Mouse (Mus musculus) c-Kit-positive CD71-positive TER-119-positive erythroid progenitor cells, embryonic 14.5 days (primary cell): ENCODE results near the gene Ikzf1.

Source experiments
- DNase-seq: peaks from one replicate; pipeline ENCODE4 v3.0.0-alpha.2; 2013; ENCODE audit warnings: low spot score

The Ikzf1 gene

DNA sequence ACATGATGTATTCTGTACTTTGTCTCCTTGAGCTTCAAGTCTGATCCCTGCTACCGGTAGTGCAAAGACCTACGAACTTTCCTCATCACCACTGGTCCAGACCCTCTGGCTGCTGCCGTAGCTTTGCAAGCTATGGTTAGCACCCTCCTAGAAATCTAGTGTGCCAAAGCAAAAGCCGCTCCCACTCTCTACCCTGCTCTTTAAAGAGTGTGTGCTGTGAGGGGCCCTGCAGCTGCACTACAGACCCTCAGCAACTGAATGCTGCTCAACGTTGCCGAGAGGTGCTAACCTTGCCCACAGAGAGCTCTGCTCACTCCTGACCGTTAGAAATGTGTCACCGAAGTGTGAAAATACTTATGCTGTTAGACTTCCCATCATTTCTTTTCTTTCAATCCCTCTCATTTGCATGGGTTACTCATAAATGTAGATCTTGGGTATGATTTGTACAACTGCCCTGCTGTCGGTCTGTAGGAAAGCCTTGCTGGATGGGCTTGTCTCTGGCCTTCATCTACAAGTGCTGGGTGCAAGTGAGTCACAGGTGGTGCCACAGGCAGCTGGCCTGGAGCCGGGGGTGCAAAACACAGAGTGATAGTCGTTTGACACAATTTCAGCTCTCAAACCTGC, 40.6 kb downstream of the Ikzf1 start:
- no peak for DNase-seq

- DNase-seq: no peak
These were observed 41.2 kb downstream of the Ikzf1 start for GRCm38 (mm10) chr11:11725876-11726525.

GRCm38 (mm10) chr11:11726807-11727276, 42.0 kb downstream of the Ikzf1 start:
- no peak for DNase-seq

GRCm38 (mm10) chr11:11727936-11728556, 43.2 kb downstream of the Ikzf1 start:
- no peak for DNase-seq

DNA sequence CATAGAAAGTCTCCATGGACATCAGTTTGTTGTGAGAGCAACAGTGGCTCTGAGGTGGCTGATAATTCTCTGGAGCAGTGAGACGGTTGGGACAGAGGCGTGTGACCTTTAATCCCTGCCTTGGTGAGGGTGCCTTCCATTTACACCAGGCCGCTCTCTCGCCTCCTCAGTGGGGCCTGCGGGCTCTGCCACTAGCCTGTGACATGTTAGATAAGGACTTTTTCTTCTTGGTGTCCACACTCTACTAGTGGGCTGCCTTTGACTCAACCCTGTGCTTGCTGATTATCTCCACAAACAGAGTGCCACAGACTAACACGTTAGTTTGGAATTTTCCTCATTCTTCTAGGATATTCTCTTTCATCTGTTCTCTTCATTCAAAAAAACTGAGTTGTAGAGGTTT, 44.4 kb downstream of the Ikzf1 start:
- peak; percentile 88 for DNase-seq

DNA sequence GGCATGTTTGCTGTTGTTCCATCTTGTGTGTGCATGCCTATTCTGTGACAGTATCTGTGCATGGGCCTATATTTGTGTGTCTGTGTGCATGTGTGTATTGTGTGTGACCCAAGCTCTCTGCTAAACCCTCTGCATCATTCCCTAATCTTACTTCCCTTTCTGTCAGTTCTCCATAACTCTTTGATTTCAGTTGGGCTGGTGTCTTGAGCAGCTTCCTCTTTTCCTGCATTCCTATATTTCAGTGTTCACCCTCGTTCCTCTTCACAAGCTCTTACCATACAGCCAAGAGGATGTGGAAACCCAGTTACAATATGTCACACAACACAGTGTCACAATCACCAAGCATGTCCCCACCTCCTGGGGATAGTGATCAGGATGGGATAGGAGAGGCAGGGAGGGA, 45.3 kb downstream of the Ikzf1 start:
- no peak for DNase-seq

GRCm38 (mm10) chr11:11731727-11732126, 46.9 kb downstream of the Ikzf1 start:
- DNase-seq: no peak

GRCm38 (mm10) chr11:11732972-11733770, 48.4 kb downstream of the Ikzf1 start:
- peak; percentile 85 for DNase-seq

GRCm38 (mm10) chr11:11735155-11735554, 50.4 kb downstream of the Ikzf1 start:
- peak; percentile 73 for DNase-seq

GRCm38 (mm10) chr11:11736948-11737347, 52.1 kb downstream of the Ikzf1 start:
- no peak for DNase-seq

GRCm38 (mm10) chr11:11737562-11737961, 52.8 kb downstream of the Ikzf1 start:
- no peak for DNase-seq

DNA sequence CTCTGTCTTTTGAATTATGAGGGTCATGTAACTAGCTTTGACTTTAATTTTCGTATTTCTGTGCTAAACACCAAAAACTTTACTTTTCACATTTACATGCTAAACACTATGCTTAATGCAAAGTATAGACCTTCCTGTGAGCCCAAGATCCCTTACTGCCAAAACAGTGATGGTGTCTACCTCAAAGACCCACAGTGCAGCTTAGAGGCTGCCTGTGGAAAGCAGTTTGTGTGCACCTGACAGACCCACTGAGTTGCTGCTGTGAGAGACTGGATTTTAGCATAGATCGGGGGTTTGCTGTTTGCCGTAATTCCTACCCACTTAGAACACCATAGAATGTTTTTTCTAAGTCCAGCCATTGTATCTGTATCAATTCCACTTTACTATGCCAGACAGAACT, 54.3 kb downstream of the Ikzf1 start:
- DNase-seq: no peak

DNA sequence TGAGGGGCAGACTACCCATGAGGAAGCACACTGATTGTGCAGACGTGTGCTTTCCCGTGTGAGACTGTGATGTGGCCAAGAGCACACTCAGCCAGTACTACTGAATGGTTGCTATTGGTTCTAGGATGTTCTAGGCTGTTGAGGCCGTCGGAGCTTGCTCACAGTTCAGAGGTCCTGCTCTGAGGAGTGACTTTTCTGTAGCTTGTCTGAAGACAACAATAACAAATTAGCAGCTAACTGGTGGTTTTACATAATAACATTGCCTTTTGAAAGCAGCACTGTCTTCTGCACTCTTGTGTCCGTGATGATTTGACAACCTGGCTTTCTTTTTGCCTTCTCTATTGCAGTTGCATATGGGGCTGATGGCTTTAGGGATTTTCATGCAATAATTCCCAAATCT, 55.8 kb downstream of the Ikzf1 start:
- DNase-seq: no peak

GRCm38 (mm10) chr11:11741574-11741973, 56.8 kb downstream of the Ikzf1 start:
- DNase-seq: no peak

GRCm38 (mm10) chr11:11742626-11743025, 57.8 kb downstream of the Ikzf1 start:
- DNase-seq: peak; percentile 92

- DNase-seq: no peak
These were observed 59.4 kb downstream of the Ikzf1 start for GRCm38 (mm10) chr11:11744222-11744621.

DNA sequence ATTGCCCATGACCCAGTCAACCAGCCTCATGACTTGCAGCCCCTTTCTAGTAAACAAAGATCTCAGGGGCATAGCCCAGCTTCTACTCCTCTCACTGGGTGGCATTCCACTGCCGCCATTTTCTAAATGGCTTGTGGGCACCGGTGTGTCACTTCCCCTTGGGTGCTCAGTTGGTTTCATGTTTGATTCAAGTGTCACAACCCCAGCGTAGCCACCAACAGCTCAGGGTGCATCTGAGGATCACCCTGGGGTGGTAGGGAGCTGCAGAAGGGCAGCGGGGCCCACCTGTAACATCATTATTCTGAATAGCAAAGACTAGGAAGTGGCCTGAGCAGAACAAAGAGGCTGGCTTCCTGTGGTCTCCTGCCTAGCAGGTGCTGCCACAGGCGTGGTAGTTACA, 66.3 kb downstream of the Ikzf1 start:
- DNase-seq: no peak

DNA sequence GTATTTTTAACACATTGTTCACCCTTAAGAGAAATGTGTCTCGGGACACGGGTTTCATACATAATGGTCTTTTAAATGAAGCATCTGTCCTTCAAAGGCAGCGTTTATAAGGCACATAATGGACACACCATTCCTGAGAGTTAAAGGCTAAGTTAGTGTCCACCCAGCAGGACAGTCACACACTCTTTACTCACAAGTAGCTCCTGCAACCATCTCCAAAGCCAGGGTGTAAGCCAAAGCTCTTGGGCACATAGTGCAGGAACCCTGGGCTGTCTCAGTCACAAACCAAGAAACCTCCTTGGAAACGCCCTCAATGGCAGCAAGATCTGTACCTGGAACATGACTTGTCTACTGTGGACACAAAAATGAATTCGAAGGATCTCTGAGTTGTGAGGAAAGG, 68.1 kb downstream of the Ikzf1 start:
- no peak for DNase-seq

GRCm38 (mm10) chr11:11758121-11758520, 73.3 kb downstream of the Ikzf1 start:
- DNase-seq: no peak

DNA sequence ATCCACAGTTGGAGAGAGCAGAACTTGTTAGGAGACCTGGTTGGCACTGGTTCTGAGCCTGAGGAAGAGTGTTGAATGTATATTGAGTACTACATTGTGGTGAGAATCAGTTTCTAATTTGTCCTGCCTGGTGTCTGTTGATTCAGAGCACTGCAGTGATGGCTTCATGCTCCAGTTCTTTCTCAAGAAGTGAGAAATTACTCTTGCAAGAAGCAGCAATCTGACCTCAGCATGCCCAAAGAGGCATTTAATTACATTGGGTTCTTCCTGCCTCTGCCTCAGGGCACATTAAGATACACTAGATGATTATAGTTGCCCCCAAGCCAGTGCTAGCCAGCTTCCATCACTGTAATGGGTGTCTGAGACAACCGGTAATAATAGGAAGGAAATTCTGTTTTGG, 74.1 kb downstream of the Ikzf1 start:
- DNase-seq: no peak

GRCm38 (mm10) chr11:11763211-11763666, 78.4 kb downstream of the Ikzf1 start:
- no peak for DNase-seq

GRCm38 (mm10) chr11:11765414-11765813, 80.6 kb downstream of the Ikzf1 start:
- no peak for DNase-seq
